Mouse (Mus musculus): Measurements from ENCODE around the gene Plac1. TPM values are rescaled to one million over a fixed set of nuclear protein-coding genes. Genes with fewer than 3 reads are reported as not detected.
"Not testable (repeated sequence)": the region's sequence is repeated elsewhere in the genome, so short reads cannot be mapped to it uniquely, and the experiment has no call there.

The Plac1 gene
- not detected for total RNA-seq (2021)

GRCm38 (mm10) chrX:53240011-53240410 is at the start of gene Plac1:
Gene Plac1 (minus strand): TSS chrX:53240111.
- no peak for DNase-seq

GRCm38 (mm10) chrX:53287924-53288323 is 48.0 kb upstream of the Plac1 start:
- DNase-seq: no peak

- no peak for DNase-seq
Measured at GRCm38 (mm10) chrX:53273124-53273523, 33.2 kb upstream of the Plac1 start, which contains the start of gene Fam122c. Gene Fam122c (plus strand): TSS chrX:53273424.

GRCm38 (mm10) chrX:53271628-53272027 is 31.7 kb upstream of the Plac1 start:
- not testable (repeated sequence) for DNase-seq

GRCm38 (mm10) chrX:53270063-53270432 is 30.1 kb upstream of the Plac1 start:
- peak in 1 of 2 experiments; percentile 1 for DNase-seq

GRCm38 (mm10) chrX:53269289-53270062 is 29.6 kb upstream of the Plac1 start, which contains the start of gene Fam122b:
Gene Fam122b (minus strand): TSS chrX:53269805.
- peak; percentile 83 to 85 for DNase-seq

GRCm38 (mm10) chrX:53268856-53269255 is 28.9 kb upstream of the Plac1 start:
- DNase-seq: peak; percentile 12 to 33

- no peak for DNase-seq
Measured at GRCm38 (mm10) chrX:53266186-53266585, 26.3 kb upstream of the Plac1 start.

- DNase-seq: no peak
Measured at GRCm38 (mm10) chrX:53255195-53255594, 15.3 kb upstream of the Plac1 start.

GRCm38 (mm10) chrX:53237971-53238370 is 1.9 kb downstream of the Plac1 start:
- DNase-seq: no peak

- no peak for DNase-seq
Measured at GRCm38 (mm10) chrX:53236404-53236803, 3.5 kb downstream of the Plac1 start.

GRCm38 (mm10) chrX:53233689-53234088 is 6.2 kb downstream of the Plac1 start:
- DNase-seq: no peak

GRCm38 (mm10) chrX:53231965-53232364 is 7.9 kb downstream of the Plac1 start:
- peak in 1 of 2 experiments; percentile 7 for DNase-seq

- DNase-seq: no peak
Measured at GRCm38 (mm10) chrX:53224353-53224944, 15.5 kb downstream of the Plac1 start.

GRCm38 (mm10) chrX:53220855-53221254 is 19.1 kb downstream of the Plac1 start:
- DNase-seq: no peak

GRCm38 (mm10) chrX:53214557-53215229 is 25.2 kb downstream of the Plac1 start:
- DNase-seq: no peak

GRCm38 (mm10) chrX:53213838-53214237 is 26.1 kb downstream of the Plac1 start:
- no peak for DNase-seq

GRCm38 (mm10) chrX:53212485-53212884 is 27.4 kb downstream of the Plac1 start:
- DNase-seq: no peak

GRCm38 (mm10) chrX:53211756-53212483 is 28.0 kb downstream of the Plac1 start:
- no peak for DNase-seq

GRCm38 (mm10) chrX:53209431-53209830 is 30.5 kb downstream of the Plac1 start:
- DNase-seq: no peak

GRCm38 (mm10) chrX:53204690-53205311 is 35.1 kb downstream of the Plac1 start:
- DNase-seq: no peak

GRCm38 (mm10) chrX:53201616-53202015 is 38.3 kb downstream of the Plac1 start:
- DNase-seq: no peak
